Mouse (Mus musculus): ENCODE data around the gene Ssu72.
"Not testable (repeated sequence)": the region's sequence is repeated elsewhere in the genome, so short reads cannot be mapped to it uniquely, and the experiment has no call there.

Ssu72 gene

GRCm38 (mm10) chr4:155703425-155703929 is 1.1 kb upstream of the Ssu72 start:
- DNase-seq: no peak

GRCm38 (mm10) chr4:155705592-155705929 is 961 bp downstream of the Ssu72 start:
- no peak for DNase-seq

- DNase-seq: no peak
These were observed 4.0 kb downstream of the Ssu72 start for GRCm38 (mm10) chr4:155708582-155708981.

GRCm38 (mm10) chr4:155708988-155709387 is 4.4 kb downstream of the Ssu72 start:
- no peak for DNase-seq

- DNase-seq: no peak
These were observed 6.1 kb downstream of the Ssu72 start for GRCm38 (mm10) chr4:155710521-155711252.

GRCm38 (mm10) chr4:155721668-155722083 is 17.1 kb downstream of the Ssu72 start:
- DNase-seq: no peak

- DNase-seq: no peak
These were observed 23.4 kb downstream of the Ssu72 start for GRCm38 (mm10) chr4:155727993-155728392.

GRCm38 (mm10) chr4:155733267-155733666 is 28.7 kb downstream of the Ssu72 start:
- no peak for DNase-seq

GRCm38 (mm10) chr4:155734350-155734941 is 29.8 kb downstream of the Ssu72 start, which contains the start of gene Tmem240:
Tmem240 (plus strand) TSS chr4:155734800.
- DNase-seq: peak; percentile 87

GRCm38 (mm10) chr4:155734951-155735702 is 30.5 kb downstream of the Ssu72 start:
- DNase-seq: peak; percentile 43

GRCm38 (mm10) chr4:155735788-155736187 is 31.2 kb downstream of the Ssu72 start:
- peak; percentile 13 for DNase-seq

- DNase-seq: no peak
These were observed 31.8 kb downstream of the Ssu72 start for GRCm38 (mm10) chr4:155736421-155736820.

GRCm38 (mm10) chr4:155738262-155738661 is 33.7 kb downstream of the Ssu72 start:
- DNase-seq: peak; percentile 21

- no peak for DNase-seq
These were observed 34.6 kb downstream of the Ssu72 start for GRCm38 (mm10) chr4:155739152-155739551.

- DNase-seq: peak; percentile 14
These were observed 35.4 kb downstream of the Ssu72 start for GRCm38 (mm10) chr4:155739741-155740636.

- DNase-seq: not testable (repeated sequence)
These were observed 36.1 kb downstream of the Ssu72 start for GRCm38 (mm10) chr4:155740681-155741080.

GRCm38 (mm10) chr4:155742684-155743083 is 38.1 kb downstream of the Ssu72 start:
- DNase-seq: no peak

GRCm38 (mm10) chr4:155744474-155744873 is 39.9 kb downstream of the Ssu72 start:
- DNase-seq: no peak

- DNase-seq: no peak
These were observed 40.5 kb downstream of the Ssu72 start for GRCm38 (mm10) chr4:155745136-155745535.

GRCm38 (mm10) chr4:155746036-155746548 is 41.5 kb downstream of the Ssu72 start:
- no peak for DNase-seq

GRCm38 (mm10) chr4:155746575-155747490 is 42.2 kb downstream of the Ssu72 start:
- DNase-seq: peak; percentile 7

Data from right cerebral cortex, postnatal 14 days (tissue).